ENCODE assay signal across 19 mouse cellular contexts in the genomic region with DNA sequence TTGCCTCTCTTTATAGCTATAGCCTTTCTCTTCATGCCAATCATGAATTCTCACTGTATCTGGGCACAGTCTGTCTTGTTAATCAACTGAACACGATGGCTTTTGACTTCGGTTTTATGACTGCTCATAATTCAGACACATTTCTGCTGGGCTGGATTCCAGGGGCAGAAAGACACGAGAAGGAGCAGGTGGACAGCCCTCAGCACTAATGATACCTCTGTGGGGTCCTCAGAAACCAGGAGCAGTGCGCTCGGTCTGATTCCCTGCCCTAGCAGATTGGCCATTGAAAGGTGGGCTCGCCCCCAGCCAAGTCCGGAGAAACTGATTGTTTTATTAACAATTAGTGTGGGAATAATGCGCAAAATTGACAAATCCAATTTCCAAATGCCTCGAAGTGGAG.
DNase-seq lines count a peak whose midpoint lies in the region; ATAC-seq lines count a peak whose summit lies in the region.
"Had no signal": no experiment of that assay in that cellular context is flagged by ENCODE, and none has a peak within 500 bp of the region (broad histone marks: within the 10 kb centered on the region; RNA-seq: fewer than 3 reads in every experiment).

No protein-coding gene starts in this region.

- no peak overlapping the region for H3K4me3 ChIP-seq in neural tube, embryonic 14.5 days (ENCODE audit: low read depth, low read length)
- no peak overlapping the region for H3K4me3 ChIP-seq in neural tube, embryonic 15.5 days (replicated peaks)
- H3K4me3 ChIP-seq: embryonic facial prominence, embryonic 10.5 days; embryonic facial prominence, embryonic 12.5 days; forebrain, embryonic 13.5 days; forebrain, embryonic 15.5 days had no signal

- ATAC-seq in neural tube, embryonic 14.5 days (ENCODE audit: low read depth) = peak; percentile 56; the same call in 1 of the 2 replicates
- no peak for ATAC-seq in neural tube, embryonic 15.5 days (ENCODE audit: low FRiP score)
- ATAC-seq: activated CD4-positive, CD25-positive, alpha-beta regulatory T cell, adult 4 months; CD4-positive, CD25-positive, alpha-beta regulatory T cell, adult 4 months; Patski had no signal

- no peaks in the 10 kb centered on the region for H3K9me3 ChIP-seq in neural tube, embryonic 14.5 days (ENCODE audit: control insufficient read depth, low read length)
- no peaks in the 10 kb centered on the region for H3K9me3 ChIP-seq in neural tube, embryonic 15.5 days (replicated peaks)
- H3K9me3 ChIP-seq: embryonic facial prominence, embryonic 12.5 days; forebrain, embryonic 13.5 days; forebrain, embryonic 15.5 days; G1E had no signal

- no peak overlapping the region for H3K27ac ChIP-seq in neural tube, embryonic 14.5 days (ENCODE audit: low read depth, low read length)
- no peak overlapping the region for H3K27ac ChIP-seq in neural tube, embryonic 15.5 days (replicated peaks)
- H3K27ac ChIP-seq: embryonic facial prominence, embryonic 10.5 days; embryonic facial prominence, embryonic 12.5 days; forebrain, embryonic 13.5 days; forebrain, embryonic 15.5 days had no signal

- no peaks in the 10 kb centered on the region for H3K4me1 ChIP-seq in neural tube, embryonic 14.5 days (ENCODE audit: control insufficient read depth, insufficient read depth, low read length)
- H3K4me1 ChIP-seq in neural tube, embryonic 15.5 days = peaks cover 14% of the 10 kb centered on the region
- H3K4me1 ChIP-seq: embryonic facial prominence, embryonic 12.5 days had no signal

- no peak overlapping the region for H3K4me2 ChIP-seq in neural tube, embryonic 14.5 days (ENCODE audit: low read depth, low read length)
- H3K4me2 ChIP-seq in neural tube, embryonic 15.5 days = no peak overlapping the region
- H3K4me2 ChIP-seq: embryonic facial prominence, embryonic 12.5 days; forebrain, embryonic 13.5 days; forebrain, embryonic 15.5 days had no signal

- intact Hi-C loops in heart, postnatal 14 days (cut with DNase I) = loop anchor here (5.0 kb wide), 1 partner anchor 616 kb away; no protein-coding TSS in a partner anchor
- intact Hi-C loops in left cerebral cortex, postnatal 4 days (cut with DNase I) = loop anchor here (5.0 kb wide), 1 partner anchor 626 kb away; no protein-coding TSS in a partner anchor
- intact Hi-C loops in left cerebral cortex, postnatal 14 days (cut with DNase I) = loop anchor here (5.0 to 10.0 kb wide), 2 partner anchors 102 to 626 kb away; a partner anchor contains a TSS

- no peaks in the 10 kb centered on the region for H3K27me3 ChIP-seq in neural tube, embryonic 14.5 days (ENCODE audit: control insufficient read depth, insufficient read depth, low read length)
- no peaks in the 10 kb centered on the region for H3K27me3 ChIP-seq in neural tube, embryonic 15.5 days (replicated peaks)
- H3K27me3 ChIP-seq: embryonic facial prominence, embryonic 12.5 days; forebrain, embryonic 13.5 days; forebrain, embryonic 15.5 days had no signal

- 63% methylated on average over 9 of the region's 9 CpGs for WGBS in neural tube, embryonic 14.5 days
- 60% methylated on average over 9 of the region's 9 CpGs for WGBS in neural tube, embryonic 15.5 days

- H3K36me3 ChIP-seq in neural tube, embryonic 14.5 days (ENCODE audit: control insufficient read depth, insufficient read depth, low read length) = no peaks in the 10 kb centered on the region
- H3K36me3 ChIP-seq in neural tube, embryonic 15.5 days = no peaks in the 10 kb centered on the region
- H3K36me3 ChIP-seq: embryonic facial prominence, embryonic 10.5 days; embryonic facial prominence, embryonic 12.5 days; forebrain, embryonic 15.5 days; G1E had no signal

- peak; percentile 62 to 70 for DNase-seq in cerebellum, postnatal 10 days
- DNase-seq in cerebellum, adult 11 months = no peak
- peak; percentile 53 for DNase-seq in heart, adult 11 months
- DNase-seq in heart, postnatal 14 days = no peak
- DNase-seq in left cerebral cortex, postnatal 4 days = peak; percentile 31
- DNase-seq in left cerebral cortex, postnatal 14 days (ENCODE audit: low spot score in 2 of 2) = no peak
- DNase-seq: adrenal gland, adult 8-10 months; B cell, adult 2 months had no signal

- no peak overlapping the region for H3K9ac ChIP-seq in neural tube, embryonic 14.5 days (replicated peaks; ENCODE audit: low read depth, low read length)
- no peak overlapping the region for H3K9ac ChIP-seq in neural tube, embryonic 15.5 days (replicated peaks)
- H3K9ac ChIP-seq: embryonic facial prominence, embryonic 12.5 days; forebrain, embryonic 13.5 days; forebrain, embryonic 15.5 days; forebrain, postnatal 0 days had no signal

Comparison
In these comparisons a context has a peak if more than half of its experiments do, and no peak if none do; other contexts are left out.
1. DNase-seq: peak in cerebellum, postnatal 10 days (2 of 2), heart, adult 11 months (single experiment) and left cerebral cortex, postnatal 4 days (single experiment); none in cerebellum, adult 11 months (single experiment), heart, postnatal 14 days (0 of 2) and left cerebral cortex, postnatal 14 days (0 of 2).